Mouse (Mus musculus): ENCODE results near the gene Pfkfb3.
A peak's percentile ranks its signal among the peaks of the same experiment; 100 is the strongest.

Pfkfb3 gene

GRCm38 (mm10) chr2:11502255-11502765, 51.6 kb downstream of the Pfkfb3 start:
- DNase-seq (ENCODE audit: low spot score in 2 of 2), result no peak

DNA sequence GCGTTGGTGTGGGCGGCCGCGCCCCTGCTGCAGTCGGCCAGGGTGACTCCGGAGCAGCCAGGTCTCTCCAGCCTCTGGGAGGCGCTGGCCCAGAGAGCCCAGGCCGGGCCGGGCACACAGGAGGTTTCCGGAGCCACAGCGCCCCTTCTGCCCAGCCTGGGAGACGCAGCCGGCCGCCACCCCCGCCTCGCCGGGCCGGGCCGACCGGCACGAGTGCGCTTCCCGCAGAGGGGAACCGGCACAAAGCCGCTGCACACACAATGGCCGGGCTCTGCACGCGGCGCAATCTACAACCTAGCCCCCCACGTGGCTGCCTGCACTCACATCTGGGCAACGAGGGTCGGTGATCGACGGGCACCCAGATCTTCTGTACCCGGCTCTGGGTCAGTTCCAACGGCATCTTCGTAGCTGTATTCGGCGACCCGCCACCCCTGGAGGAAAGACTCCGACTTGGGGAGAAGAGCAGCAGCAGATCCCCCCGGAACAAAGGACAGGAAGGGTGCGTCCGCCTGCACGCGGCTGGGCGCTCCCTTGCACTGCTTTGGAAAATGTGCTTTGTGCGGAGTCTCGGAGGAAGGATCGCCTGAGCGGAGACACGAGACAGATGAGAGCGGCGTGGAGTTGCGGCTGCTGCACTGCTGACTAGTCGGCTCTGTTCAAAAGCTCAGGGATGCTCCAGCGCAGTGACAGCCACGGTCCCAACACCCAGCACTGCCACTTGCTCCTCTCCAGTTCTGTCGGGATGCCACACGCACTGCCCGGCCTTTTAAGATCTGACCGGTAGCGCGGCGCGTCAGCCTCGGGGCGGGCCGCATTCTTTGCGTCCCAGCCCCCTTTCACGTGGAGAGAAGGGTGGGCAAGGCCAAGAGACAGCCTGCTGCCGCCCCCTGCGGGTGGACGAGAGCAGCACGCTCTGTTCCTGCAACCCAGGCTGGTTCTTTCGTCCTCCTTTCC, 52.3 kb downstream of the Pfkfb3 start:
- DNase-seq (ENCODE audit: low spot score in 2 of 2), result peak; percentile 92 to 94

DNA sequence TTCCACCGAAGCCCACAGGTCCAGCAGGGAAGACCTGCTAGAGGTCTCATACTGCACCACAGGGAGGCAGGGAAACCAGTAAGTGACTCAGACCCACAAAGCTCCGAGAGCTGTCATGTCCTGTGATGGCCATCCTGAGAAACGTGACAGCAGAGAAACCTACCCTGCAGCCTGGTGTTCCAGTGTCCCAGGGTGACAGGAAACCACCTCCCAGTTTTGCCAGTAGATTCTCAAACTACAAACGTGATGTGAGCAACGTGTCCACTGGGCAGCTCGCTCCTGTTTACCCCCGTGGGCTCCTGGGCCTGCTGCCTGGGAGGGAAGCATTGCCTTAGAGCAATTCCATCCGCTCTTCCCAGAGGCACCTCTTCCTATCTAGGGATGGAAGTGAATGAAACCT, 53.2 kb downstream of the Pfkfb3 start:
- peak; percentile 13 to 31 for DNase-seq (ENCODE audit: low spot score in 2 of 2)

DNA sequence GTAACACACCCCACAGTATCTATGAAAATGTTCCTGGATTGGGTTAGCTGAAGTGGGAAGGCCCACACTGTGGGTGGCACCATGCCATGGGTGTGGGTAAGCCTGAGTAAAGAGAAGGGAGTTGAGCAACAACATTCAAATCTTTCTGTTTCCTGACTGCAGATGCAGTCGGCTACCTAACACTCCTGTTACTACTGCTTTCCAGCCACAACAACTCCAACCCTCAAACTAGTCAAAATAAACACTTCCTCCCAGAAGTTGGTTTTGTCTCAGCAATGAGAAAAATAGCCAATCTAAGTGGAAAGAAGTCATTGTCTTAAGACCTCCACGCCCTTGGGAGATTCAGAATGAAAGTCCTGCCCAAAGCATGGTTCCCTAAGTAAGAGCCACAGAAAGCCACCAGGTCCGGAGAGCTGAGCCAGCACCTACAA, 57.3 kb downstream of the Pfkfb3 start:
- DNase-seq (ENCODE audit: low spot score in 2 of 2), result peak; percentile 58 to 61

DNA sequence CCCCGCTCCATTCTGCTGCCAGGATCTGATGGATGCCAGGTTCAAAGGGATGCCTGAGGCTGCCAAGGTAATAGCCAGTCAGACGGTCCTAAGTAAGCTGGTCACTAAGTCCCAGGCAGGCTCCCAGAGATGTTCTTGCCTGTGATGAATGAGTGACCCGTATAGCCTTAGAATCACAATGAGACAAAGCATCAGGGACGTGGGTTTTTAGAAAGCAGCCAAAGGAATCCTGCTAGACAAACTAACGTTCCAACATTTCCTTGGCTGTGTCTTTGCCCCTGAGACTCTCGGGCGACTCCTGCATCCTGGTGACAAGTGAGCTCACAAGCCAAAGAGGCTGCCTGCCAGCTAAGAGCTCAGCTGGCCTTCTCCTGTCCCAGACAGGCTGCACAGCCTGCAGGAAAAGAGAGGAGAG, 59.0 kb downstream of the Pfkfb3 start:
- DNase-seq (ENCODE audit: low spot score in 2 of 2), result peak in 1 of 2 experiments; percentile 39

- DNase-seq (ENCODE audit: low spot score in 2 of 2), result no peak
Measured at GRCm38 (mm10) chr2:11492855-11493254, 61.0 kb downstream of the Pfkfb3 start.

DNA sequence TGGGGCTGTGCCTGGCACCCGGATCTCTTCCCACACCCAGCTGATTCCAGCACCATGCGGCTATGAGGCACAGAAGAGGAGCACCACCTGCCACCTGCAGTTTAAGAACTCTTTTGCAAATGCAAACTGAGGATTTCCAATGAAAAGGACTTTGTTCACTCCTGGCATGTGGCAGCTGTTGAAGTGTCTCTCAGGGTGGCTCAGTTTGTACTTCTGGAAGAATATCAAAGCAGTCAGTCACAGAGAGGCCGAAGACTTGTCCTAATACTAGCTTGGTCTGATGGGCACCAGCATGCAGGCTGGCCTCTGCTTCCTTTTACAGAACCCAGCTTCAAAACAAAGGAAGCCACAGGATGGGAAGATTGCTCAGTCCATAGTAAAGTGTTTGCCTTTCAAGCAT, 62.4 kb downstream of the Pfkfb3 start:
- DNase-seq (ENCODE audit: low spot score in 2 of 2), result no peak

GRCm38 (mm10) chr2:11490554-11490953, 63.3 kb downstream of the Pfkfb3 start:
- no peak for DNase-seq (ENCODE audit: low spot score in 2 of 2)

DNA sequence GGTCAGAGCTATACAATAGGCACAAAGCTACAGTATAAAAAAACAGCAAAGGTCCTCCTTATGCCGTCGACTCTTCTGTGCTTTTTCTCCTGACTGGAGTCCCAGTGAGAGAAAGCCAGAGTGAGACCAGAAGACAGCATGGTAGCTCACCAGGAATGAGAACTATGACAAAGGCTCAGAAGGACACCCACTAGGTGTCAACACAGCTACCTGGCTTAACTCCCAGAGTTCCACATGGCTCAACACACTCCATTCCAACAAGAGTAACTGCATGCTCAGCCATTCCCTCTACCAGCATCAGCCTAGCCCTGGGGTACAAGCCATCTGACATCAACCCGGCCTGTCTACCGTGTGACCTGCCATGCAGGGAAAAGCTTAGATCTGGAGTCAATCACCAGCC, 70.7 kb downstream of the Pfkfb3 start:
- DNase-seq (ENCODE audit: low spot score in 2 of 2), result no peak

GRCm38 (mm10) chr2:11482364-11482763, 71.5 kb downstream of the Pfkfb3 start:
- DNase-seq (ENCODE audit: low spot score in 2 of 2), result no peak

GRCm38 (mm10) chr2:11478960-11479359, 74.9 kb downstream of the Pfkfb3 start:
- DNase-seq (ENCODE audit: low spot score in 2 of 2), result no peak

- no peak for DNase-seq (ENCODE audit: low spot score in 2 of 2)
Measured at GRCm38 (mm10) chr2:11475316-11475715, 78.6 kb downstream of the Pfkfb3 start.

DNA sequence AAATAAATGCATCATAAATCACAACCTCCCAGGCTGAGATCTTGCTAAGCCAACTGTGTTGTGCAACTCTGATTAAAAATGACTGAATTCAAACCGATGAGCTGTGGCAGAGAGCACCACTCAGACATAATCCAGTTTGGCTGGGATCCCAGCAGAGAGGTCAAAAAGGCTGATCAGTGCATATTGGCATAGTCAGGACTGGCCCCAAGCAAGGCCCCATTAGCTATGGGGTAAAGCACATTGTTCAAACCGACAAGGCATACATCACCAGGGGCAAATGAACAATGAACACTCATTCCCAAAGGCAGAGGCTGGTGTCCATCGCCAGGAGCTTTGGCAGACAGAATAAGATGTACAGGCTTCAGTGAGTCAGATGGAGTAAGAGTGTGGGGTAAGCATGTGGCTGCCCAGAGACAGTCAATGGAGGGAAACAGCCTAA, 89.2 kb downstream of the Pfkfb3 start:
- DNase-seq (ENCODE audit: low spot score in 2 of 2), result no peak

DNA sequence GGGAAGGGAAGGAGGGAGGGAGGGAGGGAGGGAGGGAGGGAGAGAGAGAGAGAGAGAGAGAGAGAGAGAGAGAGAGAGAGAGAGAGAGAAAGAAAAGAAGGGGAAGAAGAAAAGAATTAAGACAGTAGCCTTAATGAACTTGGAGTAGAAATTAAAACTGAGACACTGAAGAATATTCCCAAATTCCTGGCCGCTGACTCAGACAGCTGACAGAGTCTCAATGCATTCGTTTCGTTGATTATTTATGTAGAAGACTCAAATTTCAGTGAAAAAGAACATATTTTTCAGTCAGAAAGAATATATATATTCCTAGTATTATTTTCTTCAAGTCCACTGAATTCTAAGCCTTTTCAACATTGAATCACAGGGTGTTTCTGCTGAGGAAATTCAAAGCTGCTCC, 92.9 kb downstream of the Pfkfb3 start:
- DNase-seq (ENCODE audit: low spot score in 2 of 2), result no peak

- DNase-seq (ENCODE audit: low spot score in 2 of 2), result no peak
Measured at GRCm38 (mm10) chr2:11458494-11458893, 95.4 kb downstream of the Pfkfb3 start.

DNA sequence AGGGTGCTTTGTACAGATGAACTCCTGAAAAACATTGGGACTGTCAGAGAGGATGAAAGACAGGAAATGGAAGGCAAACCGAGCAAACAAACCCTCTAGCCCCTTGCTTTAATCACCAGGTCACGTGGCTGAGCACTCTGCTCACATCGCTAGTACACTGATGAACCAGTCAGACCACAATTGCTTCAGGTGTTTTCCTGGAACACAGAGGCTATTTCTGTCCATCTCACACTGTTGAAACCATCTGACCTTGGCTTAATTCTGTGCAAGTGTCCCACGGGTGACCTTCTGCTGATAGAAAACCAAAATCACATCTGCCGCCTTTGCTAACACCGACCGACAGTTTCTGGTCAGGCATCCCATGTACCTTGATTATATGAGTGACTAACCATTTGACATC, 96.0 kb downstream of the Pfkfb3 start:
- no peak for DNase-seq (ENCODE audit: low spot score in 2 of 2)

DNA sequence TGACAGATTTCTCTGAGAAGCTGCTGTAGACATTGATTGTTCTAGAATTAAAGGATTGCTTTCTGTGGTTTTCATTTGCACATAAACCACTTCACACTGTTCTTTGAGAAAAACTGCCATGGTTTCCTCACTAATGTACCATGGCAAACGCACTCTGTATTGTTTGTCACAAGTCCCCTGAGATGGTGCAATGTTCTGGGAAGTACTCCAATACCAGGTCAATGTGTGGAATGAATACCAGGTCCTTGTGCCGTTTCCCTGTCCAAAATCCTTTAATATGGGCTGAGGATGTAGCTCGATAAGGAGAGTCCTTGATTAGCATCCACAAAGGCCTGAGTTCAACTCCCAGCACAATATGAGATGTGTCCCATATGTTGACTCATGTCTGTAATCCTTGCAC, 105.2 kb downstream of the Pfkfb3 start:
- no peak for DNase-seq (ENCODE audit: low spot score in 2 of 2)

DNA sequence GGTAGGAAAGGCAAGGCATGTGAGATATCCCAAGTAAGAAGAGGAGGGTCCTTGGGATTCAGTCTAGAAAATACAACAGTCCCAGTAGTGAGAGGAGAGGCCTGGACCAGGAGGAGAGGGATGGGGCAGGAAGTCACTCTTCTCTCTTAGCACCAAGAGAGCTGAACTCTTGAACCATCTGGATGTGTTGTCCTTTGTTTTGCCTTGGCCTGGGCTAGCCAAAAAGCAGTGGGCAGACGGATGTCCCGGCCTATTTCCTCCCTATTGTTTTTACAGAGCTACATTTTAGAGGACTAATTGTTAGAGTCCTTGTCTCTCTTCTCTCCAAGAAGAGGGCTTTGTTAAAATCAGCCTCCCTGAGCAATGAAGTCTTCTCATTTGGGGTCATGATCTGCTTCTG, 106.0 kb downstream of the Pfkfb3 start:
- DNase-seq (ENCODE audit: low spot score in 2 of 2), result no peak

DNA sequence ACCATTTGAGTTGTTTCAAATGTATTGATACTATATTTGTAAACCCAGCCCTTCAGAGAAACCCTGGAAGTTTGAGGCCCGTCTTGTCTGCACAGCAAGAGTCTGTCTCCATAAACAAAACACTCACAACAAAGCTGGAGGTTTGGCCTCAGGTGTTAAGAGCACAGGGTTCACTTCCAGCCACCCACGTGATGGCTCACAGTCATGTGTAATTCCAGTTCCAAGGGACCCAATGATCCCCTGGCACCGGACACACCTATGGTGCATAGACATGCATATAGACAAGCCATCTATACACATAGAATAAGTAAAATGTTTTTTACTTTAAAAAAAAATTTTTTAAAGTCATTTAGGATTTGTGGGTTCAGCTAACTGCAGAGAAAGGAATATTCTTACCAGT, 108.2 kb downstream of the Pfkfb3 start:
- DNase-seq (ENCODE audit: low spot score in 2 of 2), result no peak

DNA sequence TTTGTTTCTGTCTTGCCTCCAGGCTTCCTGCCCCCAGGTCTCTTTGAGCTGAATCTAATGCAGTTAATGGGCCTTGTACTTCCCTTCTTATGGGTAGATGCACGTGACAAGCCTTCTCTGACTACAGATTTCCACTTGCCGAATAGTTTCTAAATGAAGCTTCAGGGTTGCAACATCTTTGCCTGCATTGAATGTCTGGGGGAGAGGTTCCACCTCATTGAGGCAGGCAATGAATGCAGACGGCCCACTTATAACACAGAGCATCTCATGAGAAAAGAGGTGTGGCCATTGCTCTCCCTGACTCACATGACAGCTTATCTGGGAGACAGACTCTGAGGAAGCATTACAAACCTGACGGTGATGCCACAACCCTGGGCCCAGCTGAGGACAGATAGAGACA, 112.0 kb downstream of the Pfkfb3 start:
- no peak for DNase-seq (ENCODE audit: low spot score in 2 of 2)

DNA sequence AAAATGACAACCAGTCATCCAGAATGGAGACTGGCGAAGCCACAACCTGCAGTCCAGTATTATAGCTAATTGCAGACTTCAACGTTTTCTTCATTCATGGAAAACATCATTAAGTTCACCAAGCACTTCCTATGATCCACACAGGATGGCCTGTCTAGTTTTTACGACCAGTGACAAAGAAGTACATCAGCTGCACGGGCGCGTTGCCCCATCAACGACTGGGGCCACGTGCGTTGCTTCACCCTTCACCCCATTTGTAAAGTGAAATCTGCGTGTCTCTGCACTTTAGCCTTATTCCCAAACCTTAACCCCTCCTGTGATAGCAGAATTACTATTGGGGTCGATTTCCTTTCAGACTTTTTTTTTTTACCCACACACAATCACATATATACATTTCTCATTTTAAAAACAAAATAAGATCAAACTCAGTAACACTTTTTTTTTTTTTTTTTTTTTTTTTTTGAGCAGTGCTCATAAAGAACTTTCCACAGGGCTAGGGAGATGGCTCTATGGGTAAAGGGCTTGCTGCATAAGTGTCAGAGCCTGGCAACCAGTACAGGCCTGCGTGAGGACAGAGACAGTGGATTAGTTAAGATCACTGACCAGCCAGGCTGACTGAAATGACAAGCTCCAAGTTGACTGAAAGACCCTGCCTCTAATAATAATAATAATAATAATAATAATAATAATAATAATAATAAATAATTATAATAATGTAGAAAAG, 115.5 kb downstream of the Pfkfb3 start:
- no peak for DNase-seq (ENCODE audit: low spot score in 2 of 2)

DNA sequence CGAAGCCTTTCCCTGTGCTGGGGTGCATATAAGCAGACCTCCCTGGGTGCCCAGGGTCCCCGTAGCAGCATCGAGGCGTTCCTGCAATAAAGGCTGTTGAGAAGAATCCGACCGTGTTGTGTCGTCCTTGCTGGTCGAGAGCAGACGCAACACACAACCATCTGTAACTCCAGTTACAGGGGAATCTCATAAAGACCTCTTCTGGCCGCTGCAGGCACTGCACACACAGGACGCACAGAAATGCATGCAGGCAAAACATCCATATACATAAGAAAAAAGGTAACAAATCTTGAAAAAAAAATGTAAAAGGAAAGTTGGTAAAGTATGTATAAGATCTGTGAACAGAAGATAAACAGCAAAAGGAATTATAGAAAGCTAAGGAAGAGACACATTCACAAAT, 117.5 kb downstream of the Pfkfb3 start:
- DNase-seq (ENCODE audit: low spot score in 2 of 2), result no peak

DNA sequence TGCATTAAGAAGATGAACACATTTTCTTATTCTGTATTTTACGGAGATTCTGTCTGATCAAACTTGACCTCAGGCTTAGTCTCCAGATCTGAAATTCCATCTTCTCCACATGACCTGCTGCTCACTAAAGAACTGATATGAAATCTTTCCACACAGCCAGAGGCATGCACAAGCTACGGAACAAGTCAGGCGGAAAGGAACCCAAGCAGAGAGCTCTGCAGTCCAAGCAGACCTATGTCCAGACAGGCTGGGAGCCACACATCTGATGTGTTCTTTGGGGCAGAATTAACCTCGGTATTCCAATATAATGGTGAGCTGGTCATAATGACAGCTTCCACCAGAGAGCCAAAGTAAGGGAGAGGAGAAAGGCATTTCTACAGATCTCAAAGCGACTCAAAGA, 120.5 kb downstream of the Pfkfb3 start:
- DNase-seq (ENCODE audit: low spot score in 2 of 2), result no peak

Data from right cerebral cortex, adult 2 months (tissue).